Mouse (Mus musculus) E14TG2a.4 (cell line): ENCODE measurements at regions not wholly inside any gene's neighbourhood (a gene's known extent, or its start where the extent isn't known, plus 50 kb on each side); places are given as distances from the start of the nearest gene placed in this dataset.
A peak's percentile ranks its signal among the peaks of the same experiment; 100 is the strongest.

Experiments
- H3K27me3 ChIP-seq: 2 replicates; pipeline ENCODE4 v1.6.1; 2014; ENCODE audit warnings: low read length, control low read depth; ENCODE audit not compliant: insufficient read depth
- H3K36me3 ChIP-seq: 2 replicates; pipeline ENCODE4 v1.6.1; 2014; ENCODE audit warnings: low read length, control low read depth; ENCODE audit not compliant: insufficient read depth
- H3K4me1 ChIP-seq: replicated peaks from 2 replicates; pipeline ENCODE4 v1.6.1; 2014; ENCODE audit warnings: low read depth, low read length, control low read depth
- H3K4me3 ChIP-seq: replicated peaks from 2 replicates; pipeline ENCODE4 v1.5.1; 2014; ENCODE audit warnings: mild to moderate bottlenecking, low read length
- H3K9me3 ChIP-seq: 2 replicates; pipeline ENCODE4 v1.6.1; 2014; ENCODE audit warnings: low read length, control low read depth
- CTCF ChIP-seq: conservative IDR thresholded peaks from 2 replicates; pipeline ENCODE4 v1.5.1; 2014; ENCODE audit warnings: low read length
- NANOG ChIP-seq: IDR thresholded peaks from 2 replicates; pipeline ENCODE4 v1.6.1; 2014; ENCODE audit warnings: borderline replicate concordance, low read length, mixed read lengths
- POU5F1 ChIP-seq: IDR thresholded peaks from 2 replicates; pipeline ENCODE4 v1.6.1; 2014; ENCODE audit warnings: low read length, borderline replicate concordance

GRCm38 (mm10) chr13:28732475-28732874, 221.0 kb downstream of the Sox4 start:
- Histone ChIP-seq H3K36me3 (no peaks in the 10 kb centered on the region), H3K4me1 (peaks cover 4% of the 10 kb centered on the region), H3K27me3 (no peaks in the 10 kb centered on the region), H3K9me3 (no peaks in the 10 kb centered on the region), H3K4me3 (no peak overlapping the region)
- TF ChIP-seq POU5F1 (no peak), NANOG (no peak), CTCF (no peak)

GRCm38 (mm10) chr13:28732036-28732435, 221.5 kb downstream of the Sox4 start:
- TF ChIP-seq NANOG (no peak), POU5F1 (no peak), CTCF (no peak)
- H3K27me3 ChIP-seq: no peaks in the 10 kb centered on the region
- H3K4me1 ChIP-seq: no peaks in the 10 kb centered on the region
- no peaks in the 10 kb centered on the region for H3K36me3 ChIP-seq
- no peak overlapping the region for H3K4me3 ChIP-seq
- H3K9me3 ChIP-seq: no peaks in the 10 kb centered on the region

GRCm38 (mm10) chr13:28730059-28730580, 223.4 kb downstream of the Sox4 start:
- Histone ChIP-seq H3K4me1 (peaks cover 3% of the 10 kb centered on the region), H3K36me3 (no peaks in the 10 kb centered on the region), H3K4me3 (no peak overlapping the region), H3K9me3 (no peaks in the 10 kb centered on the region), H3K27me3 (no peaks in the 10 kb centered on the region)
- no peak for TF ChIP-seq NANOG
- TF ChIP-seq POU5F1: no peak
- no peak for TF ChIP-seq CTCF

- peaks cover 13% of the 10 kb centered on the region for H3K4me1 ChIP-seq
- H3K27me3 ChIP-seq: no peaks in the 10 kb centered on the region
- H3K9me3 ChIP-seq: no peaks in the 10 kb centered on the region
- H3K36me3 ChIP-seq: no peaks in the 10 kb centered on the region
- TF ChIP-seq NANOG (no peak), CTCF (no peak), POU5F1 (no peak)
- H3K4me3 ChIP-seq: no peak overlapping the region
Measured at GRCm38 (mm10) chr13:28728768-28729167, 224.7 kb downstream of the Sox4 start.

GRCm38 (mm10) chr13:28724300-28724699, 229.2 kb downstream of the Sox4 start:
- no peaks in the 10 kb centered on the region for H3K9me3 ChIP-seq
- H3K4me1 ChIP-seq: peaks cover 44% of the 10 kb centered on the region
- no peaks in the 10 kb centered on the region for H3K36me3 ChIP-seq
- no peaks in the 10 kb centered on the region for H3K27me3 ChIP-seq
- no peak overlapping the region for H3K4me3 ChIP-seq
- TF ChIP-seq POU5F1 (no peak), NANOG (no peak), CTCF (no peak)

GRCm38 (mm10) chr13:28722074-28722473, 231.4 kb downstream of the Sox4 start:
- TF ChIP-seq POU5F1 (no peak), CTCF (no peak), NANOG (no peak)
- Histone ChIP-seq H3K9me3 (no peaks in the 10 kb centered on the region), H3K27me3 (no peaks in the 10 kb centered on the region), H3K36me3 (no peaks in the 10 kb centered on the region), H3K4me1 (peaks cover 66% of the 10 kb centered on the region), H3K4me3 (no peak overlapping the region)

GRCm38 (mm10) chr13:28721548-28721981, 231.9 kb downstream of the Sox4 start:
- TF ChIP-seq POU5F1 (no peak), NANOG (no peak), CTCF (no peak)
- no peaks in the 10 kb centered on the region for H3K36me3 ChIP-seq

GRCm38 (mm10) chr13:28720639-28721239, 232.8 kb downstream of the Sox4 start:
- H3K9me3 ChIP-seq: no peaks in the 10 kb centered on the region
- peak overlapping the region; percentile 39; the same call in 1 of the 2 replicates for H3K4me3 ChIP-seq
- H3K4me1 ChIP-seq: peaks cover 69% of the 10 kb centered on the region
- no peaks in the 10 kb centered on the region for H3K27me3 ChIP-seq
- TF ChIP-seq POU5F1: no peak
- TF ChIP-seq NANOG: no peak
- no peak for TF ChIP-seq CTCF
- H3K36me3 ChIP-seq: no peaks in the 10 kb centered on the region

More at GRCm38 (mm10) chr13:28721548-28721981, 231.9 kb downstream of the Sox4 start:
- Histone ChIP-seq H3K9me3 (no peaks in the 10 kb centered on the region), H3K27me3 (no peaks in the 10 kb centered on the region), H3K4me1 (peaks cover 69% of the 10 kb centered on the region), H3K4me3 (no peak overlapping the region; the same call in 1 of the 2 replicates)

GRCm38 (mm10) chr13:28720169-28720568, 233.3 kb downstream of the Sox4 start:
- peaks cover 66% of the 10 kb centered on the region for H3K4me1 ChIP-seq
- H3K27me3 ChIP-seq: no peaks in the 10 kb centered on the region
- H3K36me3 ChIP-seq: no peaks in the 10 kb centered on the region
- no peak overlapping the region for H3K4me3 ChIP-seq
- H3K9me3 ChIP-seq: no peaks in the 10 kb centered on the region
- TF ChIP-seq POU5F1 (no peak), NANOG (no peak), CTCF (no peak)
